Mouse (Mus musculus): ENCODE measurements around the gene Proz.

DNA sequence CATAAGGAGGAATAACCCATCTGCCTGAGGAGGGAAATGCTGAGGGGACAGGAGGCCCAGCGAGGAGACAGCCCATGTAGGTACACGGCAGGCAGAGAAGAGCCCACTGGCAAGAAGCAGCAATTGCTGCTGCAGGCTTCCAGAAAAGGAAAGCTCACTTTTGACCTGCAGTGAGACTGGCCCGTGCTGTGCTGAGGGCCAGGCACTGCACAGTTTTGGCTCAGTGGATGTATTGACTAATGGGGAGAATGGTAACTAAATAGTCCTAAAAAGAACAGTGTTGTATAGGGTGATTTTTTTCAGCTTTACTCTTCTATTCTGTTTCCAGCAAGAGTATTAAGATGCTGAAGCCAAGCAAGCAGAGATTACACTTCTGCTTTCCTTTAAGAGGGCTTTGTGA lies 57.8 kb downstream of the Proz start:
- TF ChIP-seq CTCF (conservative IDR thresholded peaks at IDR 0.05; ENCODE audit: low read length) (no peak), NANOG (IDR thresholded peaks at IDR 0.05; ENCODE audit: borderline replicate concordance, low read length) (no peak)

Data from E14TG2a.4 (cell line).